Mouse (Mus musculus): ENCODE measurements at regions not wholly inside any gene's neighbourhood (a gene's known extent, or its start where the extent isn't known, plus 50 kb on each side); places are given as distances from the start of the nearest gene placed in this dataset.

DNA sequence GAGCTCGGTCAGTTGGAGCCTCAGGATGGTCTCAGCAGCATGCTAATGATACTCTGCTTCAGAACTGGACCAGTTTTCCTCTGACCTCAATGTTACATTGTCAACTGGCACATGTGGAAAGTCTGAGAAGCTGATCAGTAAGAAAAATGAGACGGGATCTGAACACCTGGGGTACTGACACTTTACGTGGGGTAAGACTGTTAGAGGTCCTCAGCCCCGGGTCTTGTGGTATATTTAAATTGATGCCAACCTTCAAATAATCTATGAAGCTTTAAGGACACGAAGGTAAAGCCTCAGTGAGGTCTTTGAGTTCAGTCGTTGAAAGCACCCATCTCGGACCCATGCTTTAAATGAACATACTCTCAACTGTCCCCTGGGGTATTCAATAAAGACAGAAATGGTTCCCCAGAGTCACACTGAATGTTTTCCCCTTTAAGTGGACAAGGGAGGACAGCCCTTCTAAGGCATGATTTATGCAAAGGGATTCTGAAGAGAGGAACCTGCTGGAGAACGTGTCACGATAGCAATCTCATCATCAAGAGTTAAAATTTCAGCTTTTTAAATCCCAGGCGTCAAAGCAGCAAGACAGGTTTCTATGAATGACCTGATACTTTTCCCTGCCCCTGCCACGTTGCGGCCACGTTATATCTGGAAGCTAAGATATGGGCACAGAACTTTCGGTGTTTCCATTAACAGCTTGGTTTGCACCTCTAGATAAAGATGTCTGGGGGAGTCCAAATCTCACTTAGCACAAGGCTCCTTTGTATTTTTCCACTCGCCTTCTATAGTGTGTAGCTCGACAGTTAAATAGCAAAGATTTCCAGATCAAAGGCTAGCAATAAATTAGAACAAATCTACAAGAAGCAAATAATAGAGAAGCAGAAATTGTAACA, 76.7 kb upstream of the Atp2b1 start:
- TF ChIP-seq CTCF (IDR thresholded peaks at IDR 0.05; ENCODE audit: low read depth, low read length) (no peak), GATA1 (IDR thresholded peaks at IDR 0.05; ENCODE audit: borderline replicate concordance, low read length) (no peak), POLR2AphosphoS5 (IDR thresholded peaks at IDR 0.05; ENCODE audit: insufficient replicate concordance, low read depth, low read length) (no peak)
